Mouse (Mus musculus) liver, postnatal 0 days (tissue): ENCODE results near the gene R3hdm2.

Experiments
- CTCF ChIP-seq: sonication (generic); IDR thresholded peaks from 2 replicates; pipeline ENCODE4 v1.5.1; 2016; ENCODE audit warnings: antibody characterized with exemption, low read depth
- EP300 ChIP-seq: IDR thresholded peaks from 2 replicates; pipeline ENCODE4 v1.6.1; 2016; ENCODE audit warnings: antibody characterized with exemption, low read depth, mild to moderate bottlenecking

DNA sequence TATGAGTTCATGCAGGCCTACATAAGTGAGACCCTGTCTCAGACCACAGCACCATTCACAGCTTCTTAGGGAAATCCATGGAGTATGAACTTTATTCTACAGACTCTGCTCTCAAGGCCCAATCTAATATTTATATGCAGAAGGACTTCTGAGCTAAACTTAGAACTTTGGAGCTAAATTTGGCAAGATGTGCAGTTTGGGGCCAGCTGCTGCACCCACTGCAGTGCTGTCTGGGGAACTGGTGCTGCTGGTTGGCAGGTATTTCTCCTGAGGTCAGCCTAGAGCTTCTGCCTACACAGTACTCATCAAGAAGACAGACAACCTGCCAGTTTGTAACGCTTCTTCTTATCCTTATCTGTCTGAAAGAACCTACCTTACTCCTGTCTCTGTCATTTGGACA is 47.0 kb downstream of the R3hdm2 start:
- no peak for TF ChIP-seq EP300
- TF ChIP-seq CTCF: no peak
